Mouse (Mus musculus) MEL (cell line): Measurements from ENCODE around the gene Agfg2. TPM values are rescaled to one million over a fixed set of nuclear protein-coding genes. Genes with fewer than 3 reads are reported as not detected.

Source experiments
- DNase-seq: peaks from one replicate; pipeline ENCODE4 v3.0.0; 2011; ENCODE audit warnings: low read depth, low spot score
- H3K27ac ChIP-seq: 2 replicates; pipeline ENCODE4 v1.5.1; 2012; ENCODE audit warnings: low read depth, mild to moderate bottlenecking, control low read depth, low read length, moderate library complexity; ENCODE audit not compliant: control insufficient read depth
- H3K27me3 ChIP-seq, 2 experiments: fragments of 150-350 bp in 1 of 2; sonication (generic) in 1 of 2; 2 replicates each; pipeline ENCODE4 v1.6.1; 2012; ENCODE audit warnings: low read length in 2 of 2, mild to moderate bottlenecking in 2 of 2, improper control_type of control experiment in 1 of 2, moderate library complexity in 1 of 2; ENCODE audit not compliant: insufficient read depth in 2 of 2, control insufficient read depth in 1 of 2
- H3K36me3 ChIP-seq, 2 experiments: 2 replicates each; pipeline ENCODE4 v1.6.1; 2012 to 2014; ENCODE audit warnings: low read length in 2 of 2, improper control_type of control experiment in 1 of 2, inconsistent platforms in 1 of 2, mild to moderate bottlenecking in 1 of 2; ENCODE audit not compliant: insufficient read depth in 2 of 2, control insufficient read depth in 1 of 2
- H3K4me1 ChIP-seq, 2 experiments: fragments of 150-350 bp in 1 of 2; sonication (generic) in 1 of 2; 2 replicates each; pipeline ENCODE4 v1.6.1; 2012; ENCODE audit warnings: low read length in 2 of 2, improper control_type of control experiment in 1 of 2, mild to moderate bottlenecking in 1 of 2; ENCODE audit not compliant: insufficient read depth in 2 of 2, control insufficient read depth in 1 of 2
- H3K4me3 ChIP-seq, 2 experiments: fragments of 150-350 bp in 1 of 2; sonication (generic) in 1 of 2; 2 replicates each; pipeline ENCODE4 v1.5.1; 2012; ENCODE audit warnings: low read depth in 2 of 2, low read length in 2 of 2, mild to moderate bottlenecking in 2 of 2, moderate library complexity in 2 of 2, control low read depth in 1 of 2, improper control_type of control experiment in 1 of 2; ENCODE audit not compliant: control insufficient read depth in 1 of 2, insufficient read depth in 1 of 2
- H3K79me2 ChIP-seq: 2 replicates; pipeline ENCODE4 v1.6.1; 2012; ENCODE audit warnings: mild to moderate bottlenecking, low read length, moderate library complexity; ENCODE audit not compliant: control insufficient read depth, poor library complexity, insufficient read depth
- H3K9ac ChIP-seq: 2 replicates; pipeline ENCODE4 v1.6.1; 2012; ENCODE audit warnings: low read depth, mild to moderate bottlenecking, control low read depth, low read length, moderate library complexity; ENCODE audit not compliant: control insufficient read depth, poor library complexity, severe bottlenecking
- H3K9me3 ChIP-seq: fragments of 150-350 bp; sonication (generic); replicated peaks from 2 replicates; pipeline ENCODE4 v1.6.1; 2012; ENCODE audit warnings: mild to moderate bottlenecking, low read length, improper control_type of control experiment, moderate library complexity; ENCODE audit not compliant: insufficient read depth
- CHD1 ChIP-seq: IDR thresholded peaks from 2 replicates; pipeline ENCODE4 v1.6.1; 2012; ENCODE audit warnings: low read depth, mild to moderate bottlenecking, inconsistent platforms, low read length, improper control_type of control experiment
- EP300 ChIP-seq, 2 experiments: IDR thresholded peaks; 2 replicates each; pipeline ENCODE4 v1.6.1; 2011; ENCODE audit warnings: improper control_type of control experiment in 2 of 2, low read length in 2 of 2, low read depth in 1 of 2, mild to moderate bottlenecking in 1 of 2
- ETS1 ChIP-seq: IDR thresholded peaks from 2 replicates; pipeline ENCODE4 v1.6.1; 2012; ENCODE audit warnings: low read depth, mild to moderate bottlenecking, inconsistent platforms, low read length, improper control_type of control experiment, moderate library complexity
- GABPA ChIP-seq: IDR thresholded peaks from 2 replicates; pipeline ENCODE4 v1.6.1; 2012; ENCODE audit warnings: low read depth, mild to moderate bottlenecking, inconsistent platforms, low read length, improper control_type of control experiment, moderate library complexity
- HCFC1 ChIP-seq: IDR thresholded peaks from 2 replicates; pipeline ENCODE4 v1.6.1; 2012; ENCODE audit warnings: low read depth, mild to moderate bottlenecking, inconsistent platforms, low read length, improper control_type of control experiment, moderate library complexity
- JUND ChIP-seq: IDR thresholded peaks from 2 replicates; pipeline ENCODE4 v1.6.1; 2011; ENCODE audit warnings: low read depth, mild to moderate bottlenecking, improper control_type of control experiment, low read length
- KAT2A ChIP-seq: conservative IDR thresholded peaks from 2 replicates; pipeline ENCODE4 v1.6.1; 2012; ENCODE audit warnings: low read depth, low read length, improper control_type of control experiment, inconsistent platforms
- MAX ChIP-seq: IDR thresholded peaks from 2 replicates; pipeline ENCODE4 v1.6.1; 2011; ENCODE audit warnings: low read length, improper control_type of control experiment
- MAZ ChIP-seq: IDR thresholded peaks from 2 replicates; pipeline ENCODE4 v1.6.1; 2012; ENCODE audit warnings: low read depth, mild to moderate bottlenecking, inconsistent platforms, low read length, improper control_type of control experiment
- MEF2A ChIP-seq: IDR thresholded peaks from 2 replicates; pipeline ENCODE4 v1.6.1; 2014; ENCODE audit warnings: low read depth, mild to moderate bottlenecking, inconsistent platforms, low read length, improper control_type of control experiment; ENCODE audit not compliant: poor library complexity, insufficient replicate concordance, severe bottlenecking; ENCODE audit errors: extremely low read depth
- MXI1 ChIP-seq: IDR thresholded peaks from 2 replicates; pipeline ENCODE4 v1.6.1; 2011; ENCODE audit warnings: mild to moderate bottlenecking, low read depth, low read length, improper control_type of control experiment
- MYC ChIP-seq: IDR thresholded peaks from 2 replicates; pipeline ENCODE4 v1.6.1; 2011; ENCODE audit warnings: low read depth, mild to moderate bottlenecking, low read length, improper control_type of control experiment, moderate library complexity
- NELFE ChIP-seq: IDR thresholded peaks from 2 replicates; pipeline ENCODE4 v1.6.1; 2011; ENCODE audit warnings: low read depth, low read length, improper control_type of control experiment
- NRF1 ChIP-seq: IDR thresholded peaks from 2 replicates; pipeline ENCODE4 v1.6.1; 2014; ENCODE audit warnings: low read depth, mild to moderate bottlenecking, inconsistent platforms, low read length, improper control_type of control experiment, moderate library complexity; ENCODE audit not compliant: poor library complexity, insufficient read depth, severe bottlenecking
- POLR2AphosphoS5 ChIP-seq: IDR thresholded peaks from 2 replicates; pipeline ENCODE4 v1.6.1; 2012; ENCODE audit warnings: low read depth, borderline replicate concordance, mild to moderate bottlenecking, inconsistent platforms, low read length, moderate library complexity, mixed read lengths
- SIN3A ChIP-seq: IDR thresholded peaks from 2 replicates; pipeline ENCODE4 v1.6.1; 2012; ENCODE audit warnings: low read length, improper control_type of control experiment, inconsistent platforms
- SMC3 ChIP-seq: IDR thresholded peaks from 2 replicates; pipeline ENCODE4 v1.6.1; 2011; ENCODE audit warnings: low read depth, low read length, improper control_type of control experiment
- TAL1 ChIP-seq: IDR thresholded peaks from 2 replicates; pipeline ENCODE4 v1.6.1; 2012; ENCODE audit warnings: mild to moderate bottlenecking, inconsistent platforms, low read length, moderate library complexity, mixed read lengths
- TBP ChIP-seq: IDR thresholded peaks from 2 replicates; pipeline ENCODE4 v1.8.0; 2011; ENCODE audit warnings: low read depth, low read length, improper control_type of control experiment
- USF1 ChIP-seq: IDR thresholded peaks from 2 replicates; pipeline ENCODE4 v1.6.1; 2014; ENCODE audit warnings: low read depth, mild to moderate bottlenecking, inconsistent platforms, low read length, improper control_type of control experiment, moderate library complexity
- ZMIZ1 ChIP-seq: IDR thresholded peaks from 2 replicates; pipeline ENCODE4 v1.6.1; 2012; ENCODE audit warnings: low read depth, mild to moderate bottlenecking, inconsistent platforms, low read length, improper control_type of control experiment, moderate library complexity
- polyA plus RNA-seq, 2 experiments: library from polyadenylated mRNA; stranded (reverse) in 1 of 2; unstranded in 1 of 2; fragments of >175 nt in 1 of 2; fragments of >200 nt in 1 of 2; gene quantifications; 2 replicates each; pipeline versions ENCODE4 v1.2.1 to v1.2.4; 2012; ENCODE audit warnings: low replicate concordance in 2 of 2, low read depth in 1 of 2; ENCODE audit not compliant: insufficient read length in 2 of 2, insufficient read depth in 1 of 2, missing spikeins in 1 of 2
- total RNA-seq: library from RNA; depleted of rRNA; stranded (reverse); fragments of 300-350 nt; gene quantifications from 2 replicates; pipeline ENCODE4 v1.2.3, GENCODE M21; 2012

The Agfg2 gene
- total and polyA plus RNA-seq, 3 experiments, result 30.0 to 38.9 TPM; not detected in 1

- TF ChIP-seq MXI1, result no peak
- no peak for TF ChIP-seq CHD1
- TF ChIP-seq ZMIZ1, result no peak
- no peak for TF ChIP-seq JUND
- TF ChIP-seq MAX, result no peak
- no peak for TF ChIP-seq POLR2AphosphoS5
- no peak for TF ChIP-seq SIN3A
- TF ChIP-seq MAZ, result no peak
- no peak for TF ChIP-seq NRF1
- no peak for TF ChIP-seq NELFE
- no peak overlapping the region for H3K4me3 ChIP-seq
- peaks cover 0 to 3% of the 10 kb centered on the region in 2 experiments; a peak in 2 of 4 replicates for H3K36me3 ChIP-seq
- no peaks in the 10 kb centered on the region for H3K79me2 ChIP-seq
- H3K27me3 ChIP-seq, result no peaks in the 10 kb centered on the region
- no peaks in the 10 kb centered on the region for H3K9me3 ChIP-seq
- H3K27ac ChIP-seq, result no peak overlapping the region
- peaks cover 0 to 4% of the 10 kb centered on the region in 2 experiments; a peak in 2 of 4 replicates for H3K4me1 ChIP-seq
- no peak overlapping the region for H3K9ac ChIP-seq
- DNase-seq, result no peak
Measured at GRCm38 (mm10) chr5:137607860-137608653, 76.5 kb downstream of the Agfg2 start.

GRCm38 (mm10) chr5:137601365-137601729 is 83.2 kb downstream of the Agfg2 start:
- Histone ChIP-seq H3K79me2 (peaks cover 14% of the 10 kb centered on the region), H3K27ac (peak overlapping the region; percentile 95), H3K4me3 (peak overlapping the region; percentile 56 to 99), H3K9me3 (no peaks in the 10 kb centered on the region), H3K4me1 (peaks cover 10 to 30% of the 10 kb centered on the region in 2 experiments), H3K36me3 (peaks cover 0 to 16% of the 10 kb centered on the region in 2 experiments; a peak in 2 of 4 replicates), H3K9ac (peak overlapping the region; percentile 87), H3K27me3 (no peaks in the 10 kb centered on the region)
- DNase-seq, result peak; percentile 78
- TF ChIP-seq GABPA (no peak), MEF2A (no peak), TAL1 (no peak), MAZ (no peak), ZMIZ1 (no peak), MXI1 (peak; percentile 44; the same call in 1 of the 2 replicates), SMC3 (no peak), KAT2A (no peak), EP300 (IDR thresholded peaks at IDR 0.05; ENCODE audit: low read depth in 1 of 2, low read length in 2 of 2) (peak in 1 of 2 experiments; percentile 53; a peak in 1 of 4 replicates), HCFC1 (no peak), MYC (no peak), USF1 (no peak), ETS1 (peak; percentile 33; the same call in 1 of the 2 replicates), TBP (no peak), MAX (no peak)
